Mouse (Mus musculus): ENCODE data around the gene Pgpep1l.

- TF ChIP-seq POLR2A (IDR thresholded peaks at IDR 0.05; ENCODE audit: borderline replicate concordance, low read depth, low read length) (no peak), CTCF (IDR thresholded peaks at IDR 0.05; ENCODE audit: low read depth, low read length) (no peak)
Observed at GRCm38 (mm10) chr7:68285851-68286298, 21.8 kb upstream of the Pgpep1l start.

Measured in bone marrow macrophage, adult 2 months (primary cell).